Mouse (Mus musculus): ENCODE measurements around the gene Klhl35. TPM values are rescaled to one million over a fixed set of nuclear protein-coding genes. Genes with fewer than 3 reads are reported as not detected.

Klhl35 gene
- 0.51 and 2.3 TPM in 2 replicates for polyA plus RNA-seq (2021; fragmentation: Nextera tagmentation)
- long read RNA-seq, experiment 1, partial matches to known transcripts = 1 of 3 reads
- long read RNA-seq, experiment 1, other reads (novel, unspliced or antisense) = 2 of 3 reads
- long read RNA-seq, experiment 2, partial matches to known transcripts = 1 of 2 reads
- long read RNA-seq, experiment 2, other reads (novel, unspliced or antisense) = 1 of 2 reads

DNA sequence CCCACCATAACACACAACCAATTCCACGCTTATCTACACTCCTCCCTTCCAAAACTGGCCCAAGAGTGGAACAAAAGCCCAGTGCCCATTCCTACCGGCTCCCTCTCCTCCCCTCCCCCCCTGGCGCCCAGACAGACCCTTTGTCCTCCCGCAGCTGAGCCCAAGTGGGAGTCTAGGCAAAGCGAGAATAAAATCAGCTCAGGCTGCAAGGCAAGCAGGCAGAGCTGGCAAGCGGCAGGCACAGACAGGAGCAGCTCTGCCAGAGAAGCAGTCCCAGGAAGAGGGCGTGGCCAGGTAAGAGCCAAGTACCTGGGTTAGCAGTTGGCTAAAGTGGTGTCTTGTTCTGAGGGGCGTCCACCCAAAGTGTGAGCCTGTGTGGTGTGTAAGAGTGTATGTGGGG lies at the start of gene Klhl35:
TSS of gene Klhl35 (plus strand) at position 194 of the 400 bp plus-strand sequence.

DNA sequence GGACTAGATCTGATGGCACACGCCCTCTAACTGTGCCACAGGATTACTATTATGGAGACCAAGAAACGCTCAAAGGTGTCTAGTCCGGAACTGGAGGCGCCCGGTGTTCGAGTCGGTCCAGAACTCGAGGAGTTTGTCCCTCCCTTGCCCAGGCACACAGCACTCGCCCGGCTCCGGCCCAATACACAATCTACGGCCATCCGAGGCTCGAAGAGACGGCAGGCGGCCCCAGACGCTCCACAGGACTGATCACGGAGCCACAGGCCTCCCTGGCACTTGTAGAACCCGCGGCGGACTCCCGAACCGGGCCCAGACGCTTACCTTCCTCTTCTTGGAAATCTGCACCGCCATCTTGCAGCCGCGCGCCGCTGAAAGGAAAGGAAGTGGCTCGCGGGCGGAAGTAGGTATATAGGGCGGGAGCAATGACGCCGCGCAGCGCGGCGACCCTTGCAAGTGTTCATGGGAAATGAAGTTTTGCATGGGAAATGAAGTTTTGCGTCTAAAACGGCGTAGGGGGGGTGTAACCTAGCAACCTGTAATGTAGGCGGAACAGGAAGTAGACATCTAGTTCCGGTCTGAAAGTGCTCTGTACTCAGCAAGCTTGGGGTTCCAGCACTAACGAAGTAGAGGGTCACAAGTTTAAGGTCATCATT lies 17.6 kb downstream of the Klhl35 start, which contains the start of gene Rps3:
TSS of gene Rps3 (minus strand) at position 468 of the 653 bp plus-strand sequence.

Other genes with a start within 250 kb of the Klhl35 start
- gene Mogat2, start 227.4 kb upstream of the Klhl35 start, polyA plus RNA-seq (2021; fragmentation: Nextera tagmentation) = 0.11 TPM in 1 of 2 replicates, not detected in the other
- gene Map6, start 198.6 kb upstream of the Klhl35 start, polyA plus RNA-seq (2021; fragmentation: Nextera tagmentation) = 33.9 and 44.2 TPM in 2 replicates
- gene Serpinh1, start 112.8 kb upstream of the Klhl35 start, polyA plus RNA-seq (2021; fragmentation: Nextera tagmentation) = 2.1 and 5.9 TPM in 2 replicates
- 12.7 and 13.6 TPM in 2 replicates for gene Gdpd5, start 84.6 kb upstream of the Klhl35 start, polyA plus RNA-seq (2021; fragmentation: Nextera tagmentation)
- gene Rps3, start 17.7 kb downstream of the Klhl35 start, polyA plus RNA-seq (2021; fragmentation: Nextera tagmentation) = 753 and 1,017 TPM in 2 replicates
- gene Arrb1, start 69.5 kb downstream of the Klhl35 start, polyA plus RNA-seq (2021; fragmentation: Nextera tagmentation) = 16.9 and 17.7 TPM in 2 replicates
- gene Tpbgl, start 161.1 kb downstream of the Klhl35 start, polyA plus RNA-seq (2021; fragmentation: Nextera tagmentation) = 1.2 and 3.1 TPM in 2 replicates
- gene Slco2b1, start 245.3 kb downstream of the Klhl35 start, polyA plus RNA-seq (2021; fragmentation: Nextera tagmentation) = 3.5 and 4.2 TPM in 2 replicates

Data from left cerebral cortex, adult 6 months (tissue).